Comparison of ENCODE assay signal across 10 mouse cellular contexts in genomic region chr7:62377313-62377712, GRCm38 (mm10). TPM values are rescaled to one million over a fixed set of nuclear protein-coding genes. Genes with fewer than 3 reads are reported as not detected.
DNase-seq lines count a peak whose midpoint lies in the region; ATAC-seq and TF ChIP-seq lines count a peak whose summit lies in the region.
"Had no signal": no experiment of that assay in that cellular context is flagged by ENCODE, and none has a peak within 500 bp of the region (broad histone marks: within the 10 kb centered on the region; RNA-seq: fewer than 3 reads in every experiment).

No protein-coding gene starts in this region.

- 24% methylated on average over 14 of the region's 14 CpGs for WGBS in intestine, embryonic 14.5 days
- WGBS in neural tube, embryonic 13.5 days = 41% methylated on average over 14 of the region's 14 CpGs

- 0 out of 2 replicates have a peak, but pooled peaks cover 2% of the 10 kb centered on the region for H3K9me3 ChIP-seq in intestine, embryonic 14.5 days (ENCODE audit: control insufficient read depth, low read length)
- H3K9me3 ChIP-seq in neural tube, embryonic 13.5 days = peaks cover 18% of the 10 kb centered on the region; the same call in 1 of the 2 replicates

- peak overlapping the region; percentile 25; the same call in 1 of the 2 replicates for H3K4me3 ChIP-seq in left cerebral cortex, adult 2 months
- H3K4me3 ChIP-seq in embryonic fibroblast, embryonic 13.5 days (ENCODE audit: insufficient read depth, low read length) = peak overlapping the region; percentile 26
- H3K4me3 ChIP-seq in intestine, embryonic 14.5 days (ENCODE audit: low read depth, low read length) = peak overlapping the region; percentile 42
- H3K4me3 ChIP-seq in neural tube, embryonic 13.5 days = peak overlapping the region; percentile 57
- H3K4me3 ChIP-seq: erythroblast, embryonic 14.5 days had no signal

- DNase-seq in left cerebral cortex, adult 2 months (ENCODE audit: extremely low spot score in 1 of 2, low spot score in 2 of 2) = no peak
- no peak for DNase-seq in left cerebral cortex, adult 11 months (ENCODE audit: low spot score)
- no peak for DNase-seq in intestine, embryonic 14.5 days (ENCODE audit: low spot score)
- DNase-seq in layer of hippocampus, postnatal 14 days (ENCODE audit: low spot score in 2 of 2) = no peak
- DNase-seq in embryo, embryonic 10.5 days (ENCODE audit: low spot score) = no peak
- no peak for DNase-seq in layer of hippocampus, adult 11-12 months (ENCODE audit: low spot score)

- H3K9ac ChIP-seq in intestine, embryonic 14.5 days (ENCODE audit: low read length) = peak overlapping the region; percentile 35
- peak overlapping the region; percentile 81 for H3K9ac ChIP-seq in neural tube, embryonic 13.5 days

- peak overlapping the region; percentile 51 for H3K4me2 ChIP-seq in intestine, embryonic 14.5 days (ENCODE audit: low read length)
- H3K4me2 ChIP-seq in neural tube, embryonic 13.5 days = peak overlapping the region; percentile 65

- no peak for TF ChIP-seq CTCF in left cerebral cortex, adult 2 months (IDR thresholded peaks at IDR 0.05)
- no peak for TF ChIP-seq CTCF in embryonic fibroblast, embryonic 13.5 days (IDR thresholded peaks at IDR 0.05; ENCODE audit: borderline replicate concordance, insufficient read depth, low read length)

- no peaks in the 10 kb centered on the region for H3K27me3 ChIP-seq in intestine, embryonic 14.5 days (replicated peaks; ENCODE audit: control insufficient read depth, insufficient read depth, low read length)
- no peaks in the 10 kb centered on the region for H3K27me3 ChIP-seq in neural tube, embryonic 13.5 days

- intact Hi-C loops in left cerebral cortex, adult 2 months (cut with DNase I) = no loop called here

- no peaks in the 10 kb centered on the region for H3K4me1 ChIP-seq in embryonic fibroblast, embryonic 13.5 days (ENCODE audit: control insufficient read depth, insufficient read depth, low read length)
- no peaks in the 10 kb centered on the region for H3K4me1 ChIP-seq in intestine, embryonic 14.5 days (replicated peaks; ENCODE audit: control insufficient read depth, insufficient read depth, low read length)
- H3K4me1 ChIP-seq in neural tube, embryonic 13.5 days (replicated peaks) = peaks cover 15% of the 10 kb centered on the region

- H3K36me3 ChIP-seq in intestine, embryonic 14.5 days (ENCODE audit: control insufficient read depth, insufficient read depth, low read length) = no peaks in the 10 kb centered on the region
- no peaks in the 10 kb centered on the region for H3K36me3 ChIP-seq in neural tube, embryonic 13.5 days

- TF ChIP-seq POLR2A in embryonic fibroblast, embryonic 13.5 days (IDR thresholded peaks at IDR 0.05; ENCODE audit: low read depth, low read length) = no peak

- H3K27ac ChIP-seq in left cerebral cortex, adult 2 months = no peak overlapping the region
- no peak overlapping the region for H3K27ac ChIP-seq in embryonic fibroblast, embryonic 13.5 days (ENCODE audit: insufficient read depth, low read length)
- H3K27ac ChIP-seq in intestine, embryonic 14.5 days (ENCODE audit: low read depth) = no peak overlapping the region
- peak overlapping the region; percentile 83 for H3K27ac ChIP-seq in neural tube, embryonic 13.5 days (replicated peaks)

- peak; percentile 63; the same call in 1 of the 2 replicates for ATAC-seq in intestine, embryonic 14.5 days (replicated peaks; ENCODE audit: low FRiP score, low TSS enrichment, low read depth)
- ATAC-seq in neural tube, embryonic 13.5 days (ENCODE audit: low read depth) = peak; percentile 60

RNA-seq across cellular contexts. Expression of gene Magel2, which starts 0.5 kb away (rescaled TPM):
- 1 to 10 TPM; 1.4 to 3.5 TPM for total RNA-seq in left cerebral cortex, adult 2 months (2021)
- polyA plus RNA-seq in embryonic fibroblast, embryonic 13.5 days (2011; ENCODE audit: insufficient read length, low read depth, missing spikeins) = not detected in 2 replicates
- polyA plus RNA-seq in intestine, embryonic 14.5 days (2014; fragmentation: Nextera tagmentation; extraction: Ambion mirVana) = 0.83 and 1.1 TPM in 2 replicates
- polyA plus RNA-seq in neural tube, embryonic 13.5 days (2015; fragmentation: Nextera tagmentation; extraction: Ambion mirVana) = 9.7 and 9.9 TPM in 2 replicates
- total RNA-seq in layer of hippocampus, postnatal 14 days (2021) = 1 to 10 TPM; 2.9 to 4.0 TPM
- total RNA-seq: liver, adult 2 months had no signal
- polyA plus RNA-seq: liver, adult 2 months had no signal

RNA-seq across cellular contexts. Expression of gene Ndn, which starts 30.9 kb away (rescaled TPM):
- total RNA-seq in left cerebral cortex, adult 2 months (2021) = 100 to 1,000 TPM; 112 to 117 TPM
- polyA plus RNA-seq in embryonic fibroblast, embryonic 13.5 days (2011; ENCODE audit: insufficient read length, low read depth, missing spikeins) = 25.7 and 27.0 TPM in 2 replicates
- polyA plus RNA-seq in intestine, embryonic 14.5 days (2014; fragmentation: Nextera tagmentation; extraction: Ambion mirVana) = 76.1 and 82.9 TPM in 2 replicates
- polyA plus RNA-seq in neural tube, embryonic 13.5 days (2015; fragmentation: Nextera tagmentation; extraction: Ambion mirVana) = 320 and 343 TPM in 2 replicates
- 100 to 1,000 TPM; 157 to 162 TPM for total RNA-seq in layer of hippocampus, postnatal 14 days (2021)

RNA-seq across cellular contexts. Expression of gene Mkrn3, which starts 42.6 kb away (rescaled TPM):
- total RNA-seq in left cerebral cortex, adult 2 months (2021) = under 1 TPM; 0.48 to 0.75 TPM
- polyA plus RNA-seq in embryonic fibroblast, embryonic 13.5 days (2011; ENCODE audit: insufficient read length, low read depth, missing spikeins) = 0.77 and 1.0 TPM in 2 replicates
- polyA plus RNA-seq in intestine, embryonic 14.5 days (2014; fragmentation: Nextera tagmentation; extraction: Ambion mirVana) = 5.3 and 6.6 TPM in 2 replicates
- polyA plus RNA-seq in neural tube, embryonic 13.5 days (2015; fragmentation: Nextera tagmentation; extraction: Ambion mirVana) = 14.4 and 16.7 TPM in 2 replicates
- 10 to 100 TPM; 15.3 to 15.4 TPM for total RNA-seq in layer of hippocampus, postnatal 14 days (2021)
- polyA plus RNA-seq: erythroblast, embryonic 14.5 days had no signal
